Mouse (Mus musculus) layer of hippocampus, postnatal 25 days (tissue): ENCODE measurements around the gene Dleu7. TPM values are rescaled to one million over a fixed set of nuclear protein-coding genes. Genes with fewer than 3 reads are reported as not detected.

Source experiments
- total RNA-seq, 2 experiments: library from RNA; stranded (reverse); gene quantifications; 2 replicates each; pipeline ENCODE4 v1.2.3; 2021

Gene Dleu7
- total RNA-seq, 2 experiments from 2014 or later: 5.6 to 7.5 TPM

Other genes with a start within 250 kb of the Dleu7 start
- gene Rnaseh2b, start 458 bp downstream of the Dleu7 start, total RNA-seq: 10 to 100 TPM; 10.1 to 14.1 TPM
- gene Gucy1b2, start 163.2 kb upstream of the Dleu7 start, total RNA-seq: under 1 TPM in 1 of 2 experiments, not detected in 1; 0.39 TPM